Mouse (Mus musculus): Measurements from ENCODE around the gene 1700001C02Rik. TPM values are rescaled to one million over a fixed set of nuclear protein-coding genes. Genes with fewer than 3 reads are reported as not detected.

Gene 1700001C02Rik
- polyA plus RNA-seq, 1 experiment from 2014 or later = 1.0 TPM

DNA sequence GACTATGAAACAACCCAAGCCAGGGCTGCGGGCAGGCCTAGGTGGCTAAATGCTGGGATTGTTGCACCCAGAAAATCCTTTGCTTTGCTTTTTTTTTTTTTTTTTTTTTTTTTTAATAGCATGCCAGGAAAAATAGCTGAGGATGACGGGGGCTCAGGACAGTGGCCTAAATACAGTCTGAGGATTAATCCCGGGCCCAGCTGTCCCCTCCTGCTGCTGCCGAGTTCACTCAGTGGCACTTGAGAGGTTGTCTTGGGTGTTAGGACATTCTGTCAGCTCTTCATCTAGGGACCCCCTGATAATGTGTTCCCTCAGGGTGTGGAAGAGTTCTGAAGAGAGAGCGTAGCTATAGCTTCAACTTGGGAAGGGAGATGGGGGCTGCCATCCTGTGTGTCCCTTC, 61.3 kb downstream of the 1700001C02Rik start:
- Histone ChIP-seq H3K4me3 (no peak overlapping the region), H3K27me3 (peaks cover 5% of the 10 kb centered on the region; the same call in 1 of the 2 replicates), H3K9ac (no peak overlapping the region), H3K27ac (no peak overlapping the region), H3K9me3 (replicated peaks) (no peaks in the 10 kb centered on the region), H3K4me2 (replicated peaks) (no peak overlapping the region), H3K36me3 (no peaks in the 10 kb centered on the region), H3K4me1 (peaks cover 9% of the 10 kb centered on the region)
- ATAC-seq (ENCODE audit: low FRiP score) = no peak
- WGBS = 81% methylated on average over 5 of the region's 5 CpGs

DNA sequence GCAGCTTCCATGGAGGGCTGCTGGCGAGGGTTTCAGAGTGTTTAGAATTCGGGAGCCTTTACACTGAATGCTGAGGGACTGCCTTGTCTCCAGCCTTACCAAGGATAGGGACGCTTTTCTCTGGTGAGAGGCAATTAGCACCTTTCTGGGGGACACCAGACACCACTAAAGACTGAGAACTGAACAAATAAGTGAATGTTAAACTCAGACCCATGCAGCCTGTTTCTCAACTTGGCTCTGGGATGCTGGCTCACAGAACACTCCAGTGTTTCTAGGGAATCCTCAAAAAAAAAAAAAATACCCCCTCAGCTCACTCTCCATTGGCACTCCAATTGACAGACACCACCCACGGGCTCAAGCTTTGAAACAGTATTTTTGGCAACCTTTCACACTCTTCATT, 63.1 kb downstream of the 1700001C02Rik start:
- Histone ChIP-seq H3K4me2 (replicated peaks) (no peak overlapping the region), H3K4me3 (no peak overlapping the region), H3K27me3 (peaks cover 5% of the 10 kb centered on the region; the same call in 1 of the 2 replicates), H3K9me3 (replicated peaks) (no peaks in the 10 kb centered on the region), H3K4me1 (peaks cover 9% of the 10 kb centered on the region), H3K36me3 (no peaks in the 10 kb centered on the region), H3K27ac (no peak overlapping the region), H3K9ac (no peak overlapping the region)
- ATAC-seq (ENCODE audit: low FRiP score) = no peak
- WGBS = 50% methylated on average over 4 of the region's 4 CpGs

Other genes starting within 250 kb of the 1700001C02Rik start
- 22.8 and 23.3 TPM in 2 replicates for gene Selenoi, start 233.5 kb upstream of the 1700001C02Rik start, polyA plus RNA-seq (2016; fragmentation: Nextera tagmentation; extraction: Ambion mirVana)
- gene Drc1, start 184.7 kb upstream of the 1700001C02Rik start, polyA plus RNA-seq (2016; fragmentation: Nextera tagmentation; extraction: Ambion mirVana) = 2.1 and 3.6 TPM in 2 replicates
- gene Otof, start 4.1 kb upstream of the 1700001C02Rik start, polyA plus RNA-seq (2016; fragmentation: Nextera tagmentation; extraction: Ambion mirVana) = 0.82 and 1.1 TPM in 2 replicates
- gene Cib4, start 79.8 kb downstream of the 1700001C02Rik start, polyA plus RNA-seq (2016; fragmentation: Nextera tagmentation; extraction: Ambion mirVana) = not detected in 2 replicates
- gene Kcnk3, start 122.1 kb downstream of the 1700001C02Rik start, polyA plus RNA-seq (2016; fragmentation: Nextera tagmentation; extraction: Ambion mirVana) = 1.5 and 1.6 TPM in 2 replicates
- gene Slc35f6, start 181.9 kb downstream of the 1700001C02Rik start, polyA plus RNA-seq (2016; fragmentation: Nextera tagmentation; extraction: Ambion mirVana) = 28.2 and 29.3 TPM in 2 replicates
- gene Cenpa, start 200.7 kb downstream of the 1700001C02Rik start, polyA plus RNA-seq (2016; fragmentation: Nextera tagmentation; extraction: Ambion mirVana) = 200 and 221 TPM in 2 replicates
- 135 and 156 TPM in 2 replicates for gene Dpysl5, start 245.5 kb downstream of the 1700001C02Rik start, polyA plus RNA-seq (2016; fragmentation: Nextera tagmentation; extraction: Ambion mirVana)